Mouse (Mus musculus): ENCODE data around the gene Phactr2.

DNA sequence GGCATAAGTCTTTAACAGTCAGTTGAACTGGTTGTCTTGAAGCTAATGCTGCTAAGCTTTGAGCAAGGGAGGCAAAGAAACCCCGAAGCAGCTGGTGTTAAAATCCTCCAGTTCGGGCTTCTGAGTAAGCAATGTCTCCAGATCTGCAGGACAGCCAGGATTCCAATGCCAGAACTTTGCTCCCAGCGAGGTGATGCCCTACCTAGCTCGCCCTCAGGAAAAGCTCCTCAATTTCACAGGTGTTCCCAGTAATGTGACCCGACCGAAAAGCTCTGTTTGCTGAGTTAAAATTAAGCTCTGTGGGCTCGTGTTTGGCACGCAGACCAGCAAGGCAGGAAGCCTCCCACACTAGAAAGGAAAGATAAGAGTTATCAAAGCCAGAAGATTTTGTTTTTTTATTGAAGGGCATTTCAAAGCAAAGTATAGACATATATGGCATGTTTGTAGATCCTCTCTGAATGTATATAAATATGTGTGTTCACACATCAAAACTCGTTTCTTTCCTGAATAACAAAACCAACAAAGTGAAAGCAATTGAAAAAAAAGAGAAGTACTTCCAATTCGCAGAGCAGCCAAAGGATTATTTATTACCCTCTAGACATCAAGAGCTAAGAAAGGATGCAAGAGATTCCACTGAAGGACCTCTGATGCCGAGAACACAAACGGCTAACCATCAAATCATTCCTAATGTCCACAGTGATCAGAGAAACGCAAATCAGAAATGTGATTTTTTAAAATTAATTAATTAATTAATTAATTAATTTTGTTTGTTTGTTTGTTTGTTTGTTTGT, 20.8 kb downstream of the Phactr2 start:
- no peak for TF ChIP-seq GATA1 (IDR thresholded peaks at IDR 0.05; ENCODE audit: borderline replicate concordance, low read length)
- no peak for TF ChIP-seq FLI1 (IDR thresholded peaks at IDR 0.05; ENCODE audit: low read length)

Measured in megakaryocyte, embryonic 14.5 days (primary cell).